Mouse (Mus musculus) midbrain, embryonic 14.5 days (tissue): ENCODE results near the gene Gm19684. TPM values are rescaled to one million over a fixed set of nuclear protein-coding genes. Genes with fewer than 3 reads are reported as not detected.
"Not testable (repeated sequence)": the region's sequence is repeated elsewhere in the genome, so short reads cannot be mapped to it uniquely, and the experiment has no call there.

Source experiments
- ATAC-seq: fragments of 200-750 bp; cut with Nextera tagmentation; 2 replicates; pipeline ENCODE4 v1.8.0; 2017; ENCODE audit warnings: moderate number of reproducible peaks, moderate library complexity; ENCODE audit not compliant: low FRiP score, low TSS enrichment
- DNase-seq: peaks from one replicate; pipeline ENCODE4 v3.0.0-alpha.2; 2015
- H3K27ac ChIP-seq: fragments of 300-500 bp; sonication (generic); replicated peaks from 2 replicates; pipeline ENCODE4 v1.5.1; 2014; ENCODE audit warnings: mild to moderate bottlenecking, low read depth, low read length, moderate library complexity
- H3K27me3 ChIP-seq: fragments of 300-500 bp; sonication (generic); 2 replicates; pipeline ENCODE4 v1.6.1; 2014; ENCODE audit warnings: low read length, control low read depth, mixed read lengths; ENCODE audit not compliant: control insufficient read depth, insufficient read depth
- H3K36me3 ChIP-seq: fragments of 300-500 bp; sonication (generic); 2 replicates; pipeline ENCODE4 v1.6.1; 2014; ENCODE audit warnings: low read length, control low read depth; ENCODE audit not compliant: control insufficient read depth, insufficient read depth
- H3K4me1 ChIP-seq: fragments of 300-500 bp; sonication (generic); 2 replicates; pipeline ENCODE4 v1.6.1; 2014; ENCODE audit warnings: mild to moderate bottlenecking, antibody characterized with exemption, low read length, control low read depth; ENCODE audit not compliant: control insufficient read depth, insufficient read depth
- H3K4me2 ChIP-seq: fragments of 300-500 bp; sonication (generic); 2 replicates; pipeline ENCODE4 v1.6.1; 2014; ENCODE audit warnings: mild to moderate bottlenecking, low read length, moderate library complexity
- H3K4me3 ChIP-seq: fragments of 300-500 bp; sonication (generic); replicated peaks from 2 replicates; pipeline ENCODE4 v1.5.1; 2014; ENCODE audit warnings: low read depth, low read length
- H3K9ac ChIP-seq: fragments of 300-500 bp; sonication (generic); replicated peaks from 2 replicates; pipeline ENCODE4 v1.6.1; 2014; ENCODE audit warnings: mild to moderate bottlenecking, low read length, moderate library complexity
- H3K9me3 ChIP-seq: fragments of 300-500 bp; sonication (generic); 2 replicates; pipeline ENCODE4 v1.6.1; 2016; ENCODE audit warnings: low read length, control low read depth, mixed read lengths; ENCODE audit not compliant: control insufficient read depth
- WGBS: fragments of 180-500 bp; shearing (Covaris S2); extraction: QIAGEN DNeasy Blood & Tissue Kit; methylation state at CpG from one replicate; pipeline ENCODE4 v1.1.7; 2014; 5-methylcytosine and 5-hydroxymethylcytosine counted together
- polyA plus RNA-seq: library from polyadenylated mRNA; unstranded; fragments of >200 nt; fragmentation: Nextera tagmentation; extraction: Ambion mirVana; gene quantifications from 2 replicates; pipeline ENCODE4 v1.2.1, GENCODE M21; 2014

The Gm19684 gene
- polyA plus RNA-seq, 1 experiment from 2014 or later: not detected

DNA sequence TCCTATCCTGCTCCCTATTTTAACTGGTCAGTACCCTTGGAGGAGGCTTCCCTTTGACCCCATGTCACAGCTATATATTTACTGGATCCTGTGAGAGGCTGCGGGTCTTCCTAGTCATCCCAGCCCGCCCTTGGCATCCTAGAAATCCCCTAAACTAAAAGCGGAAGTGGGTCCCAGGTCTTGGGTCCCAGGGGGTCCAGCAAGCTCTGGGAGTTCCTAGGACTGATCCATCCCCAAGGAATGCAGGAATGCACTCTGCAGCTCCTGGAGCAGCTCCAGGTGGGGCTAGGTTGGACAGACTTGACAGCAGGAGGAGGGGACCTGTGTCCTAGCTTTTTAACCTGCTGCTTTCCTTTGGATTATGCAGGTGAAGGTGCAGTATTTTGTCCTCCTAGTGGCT is 27.5 kb upstream of the Gm19684 start:
- DNase-seq (no peak), ATAC-seq (no peak)
- Histone ChIP-seq H3K4me2 (no peak overlapping the region), H3K27ac (no peak overlapping the region), H3K36me3 (no peaks in the 10 kb centered on the region), H3K9me3 (no peaks in the 10 kb centered on the region), H3K4me3 (no peak overlapping the region), H3K27me3 (no peaks in the 10 kb centered on the region), H3K9ac (no peak overlapping the region), H3K4me1 (no peaks in the 10 kb centered on the region)
- WGBS: 31% methylated on average over 3 of the region's 3 CpGs

DNA sequence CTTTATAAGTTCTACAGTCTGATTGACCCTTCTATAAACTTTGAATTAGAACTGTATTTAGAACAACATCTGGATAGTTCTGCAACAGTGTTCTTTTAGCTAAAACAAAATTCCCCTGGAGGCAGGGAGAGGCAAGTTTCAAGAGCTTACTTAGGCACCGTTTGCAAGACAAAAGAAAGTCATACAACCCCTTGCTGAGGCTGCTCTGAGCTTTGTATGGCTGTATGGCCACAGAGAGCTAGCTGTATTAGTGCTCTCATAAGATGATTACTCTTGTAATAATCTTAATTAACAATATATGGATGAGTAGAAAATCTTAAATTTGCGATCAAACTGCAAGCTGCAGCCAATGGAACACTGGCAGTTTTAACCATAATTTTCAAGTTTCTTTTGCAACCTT is 21.9 kb upstream of the Gm19684 start:
- not testable (repeated sequence) for H3K9me3 ChIP-seq, H3K36me3 ChIP-seq, H3K4me1 ChIP-seq, H3K27me3 ChIP-seq, DNase-seq, H3K4me2 ChIP-seq, H3K9ac ChIP-seq, ATAC-seq, H3K4me3 ChIP-seq, H3K27ac ChIP-seq
- WGBS: 36% methylated on average over 2 of the region's 2 CpGs

GRCm38 (mm10) chr17:36102091-36102490 is 19.4 kb upstream of the Gm19684 start:
- DNase-seq, H3K27me3 ChIP-seq, H3K9ac ChIP-seq, H3K27ac ChIP-seq, H3K4me2 ChIP-seq, H3K9me3 ChIP-seq, ATAC-seq, H3K36me3 ChIP-seq, H3K4me1 ChIP-seq, H3K4me3 ChIP-seq: not testable (repeated sequence)
- WGBS: 77% methylated on average over 11 of the region's 12 CpGs

- H3K9ac ChIP-seq, H3K9me3 ChIP-seq, ATAC-seq, H3K36me3 ChIP-seq, H3K27ac ChIP-seq, H3K4me1 ChIP-seq, DNase-seq, H3K4me3 ChIP-seq: not testable (repeated sequence)
- 54% methylated on average over 3 of the region's 3 CpGs for WGBS
- peaks cover 10% of the 10 kb centered on the region; the same call in 1 of the 2 replicates for H3K27me3 ChIP-seq
- H3K4me2 ChIP-seq: peak overlapping the region; percentile 73
Measured at GRCm38 (mm10) chr17:36110129-36110528, 11.3 kb upstream of the Gm19684 start.

- H3K27me3 ChIP-seq: peaks cover 10% of the 10 kb centered on the region; the same call in 1 of the 2 replicates
- not testable (repeated sequence) for H3K4me1 ChIP-seq, H3K36me3 ChIP-seq, H3K9me3 ChIP-seq, H3K27ac ChIP-seq
- DNase-seq (peak; percentile 29), ATAC-seq (peak; percentile 50; the same call in 1 of the 2 replicates)
- H3K4me2 ChIP-seq: peak overlapping the region; percentile 73
- peak overlapping the region; percentile 31 for H3K9ac ChIP-seq
- H3K4me3 ChIP-seq: peak overlapping the region; percentile 37
- 2% methylated on average over 57 of the region's 57 CpGs for WGBS
Measured at GRCm38 (mm10) chr17:36110641-36111509, 10.6 kb upstream of the Gm19684 start.

GRCm38 (mm10) chr17:36111510-36111868 is 10.0 kb upstream of the Gm19684 start:
- H3K4me2 ChIP-seq: peak overlapping the region; percentile 73
- not testable (repeated sequence) for H3K27ac ChIP-seq, H3K4me1 ChIP-seq, H3K36me3 ChIP-seq, ATAC-seq, H3K9me3 ChIP-seq
- H3K9ac ChIP-seq: peak overlapping the region; percentile 31
- peak; percentile 50 for DNase-seq
- 3% methylated on average over 10 of the region's 10 CpGs for WGBS
- H3K4me3 ChIP-seq: peak overlapping the region; percentile 37
- H3K27me3 ChIP-seq: peaks cover 10% of the 10 kb centered on the region; the same call in 1 of the 2 replicates

DNA sequence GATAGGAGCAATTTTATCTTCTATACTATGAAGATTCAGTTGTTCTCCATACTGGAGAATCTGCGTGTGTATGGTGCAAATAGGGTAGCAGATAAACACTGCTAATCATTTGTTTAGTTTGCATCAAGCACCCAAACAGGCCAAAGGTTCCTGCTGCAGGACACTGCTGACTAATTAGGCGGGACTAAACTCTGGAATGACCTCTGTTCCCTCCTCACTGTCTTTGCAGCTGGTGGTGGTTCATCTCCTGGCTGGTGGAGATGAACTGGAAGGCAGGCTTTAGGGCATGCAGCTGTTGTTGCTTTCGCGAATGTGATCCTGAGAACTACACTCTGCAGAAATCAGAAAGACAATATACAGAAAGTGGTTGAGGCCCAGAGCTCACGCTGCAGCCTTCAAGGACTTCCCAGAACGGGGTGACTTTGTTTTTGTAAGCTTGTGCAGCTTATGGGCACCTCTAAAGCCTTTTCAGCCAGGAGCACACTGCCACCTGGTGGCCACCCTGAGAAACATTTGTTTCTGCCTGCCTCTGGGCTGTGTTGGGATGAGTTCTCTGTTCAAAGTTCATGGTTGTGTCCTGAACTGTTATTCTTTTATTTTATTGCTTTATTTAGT is 7.4 kb upstream of the Gm19684 start:
- not testable (repeated sequence) for H3K27ac ChIP-seq, H3K9ac ChIP-seq, H3K4me1 ChIP-seq, H3K4me3 ChIP-seq, H3K9me3 ChIP-seq, H3K36me3 ChIP-seq, ATAC-seq, H3K4me2 ChIP-seq
- DNase-seq: peak; percentile 82
- H3K27me3 ChIP-seq: peaks cover 14% of the 10 kb centered on the region; the same call in 1 of the 2 replicates
- WGBS: 20% methylated on average over 6 of the region's 6 CpGs

DNA sequence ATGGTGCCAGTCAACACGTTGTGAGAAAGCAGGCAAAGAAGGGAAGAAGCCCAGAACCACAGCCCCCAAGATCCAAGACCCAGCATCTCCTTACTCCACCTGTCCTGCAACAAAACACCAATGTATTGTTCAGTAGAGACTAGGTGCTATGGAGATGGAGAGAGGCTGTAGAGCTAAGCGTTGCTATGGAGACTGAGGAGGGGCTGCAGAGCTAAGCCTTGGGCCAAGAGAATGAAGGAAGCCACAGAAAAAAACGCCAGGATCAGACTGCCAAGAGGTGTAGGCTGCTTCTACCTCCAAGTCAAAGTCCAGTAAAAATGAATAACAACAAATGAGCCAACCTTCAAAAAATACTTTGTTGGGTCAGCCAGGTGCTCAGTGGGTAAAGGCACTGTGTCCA is 4.9 kb upstream of the Gm19684 start:
- 13% methylated on average over 3 of the region's 3 CpGs for WGBS

More for the DNA sequence above, 4.9 kb upstream of the Gm19684 start:
- not testable (repeated sequence) for H3K4me1 ChIP-seq, H3K36me3 ChIP-seq, H3K9ac ChIP-seq, H3K4me3 ChIP-seq, DNase-seq, H3K9me3 ChIP-seq, H3K27me3 ChIP-seq, ATAC-seq, H3K4me2 ChIP-seq, H3K27ac ChIP-seq
